Mouse (Mus musculus): Measurements from ENCODE around the gene Tmem256.
A peak's percentile ranks its signal among the peaks of the same experiment; 100 is the strongest.

Gene Tmem256

DNA sequence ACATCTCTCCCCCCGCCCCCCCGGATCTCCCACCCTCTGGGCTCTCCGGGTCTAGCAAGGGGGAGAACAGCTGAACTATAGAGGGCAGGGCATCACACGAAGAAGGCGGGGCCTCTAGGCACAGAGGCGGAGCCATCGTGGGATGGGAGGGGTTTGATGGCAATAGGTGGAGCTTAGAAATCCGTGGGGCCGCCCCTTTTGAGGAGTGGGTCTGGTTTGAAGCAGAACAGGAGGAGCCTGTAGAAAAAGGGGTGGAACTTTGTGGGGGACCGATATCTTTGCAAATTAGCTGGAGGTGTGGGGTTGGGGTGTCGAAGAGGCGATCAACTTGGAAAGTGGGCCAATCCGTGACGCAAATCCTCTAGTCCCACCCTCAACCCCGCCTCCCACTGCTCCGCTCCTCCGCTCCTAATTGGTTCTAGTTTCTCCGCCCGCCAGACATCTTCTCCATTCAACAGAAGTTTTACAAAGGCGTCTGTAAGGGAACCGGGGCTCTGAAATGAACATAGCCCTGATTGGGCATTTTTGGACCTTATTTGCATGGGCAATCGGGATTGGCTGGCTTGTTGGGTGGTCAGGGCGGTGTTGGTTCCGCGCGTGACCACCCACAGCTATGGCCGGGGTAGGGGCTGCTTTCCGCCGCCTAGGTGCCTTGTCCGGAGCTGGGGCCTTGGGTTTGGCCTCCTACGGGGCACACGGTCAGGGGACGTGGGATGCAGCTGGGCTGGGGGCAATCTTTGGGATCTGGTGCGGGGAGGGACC lies at the start of gene Tmem256:
TSS of gene Tmem256 (plus strand) at position 563 of the 762 bp plus-strand sequence.
- peak; percentile 92 for DNase-seq

DNA sequence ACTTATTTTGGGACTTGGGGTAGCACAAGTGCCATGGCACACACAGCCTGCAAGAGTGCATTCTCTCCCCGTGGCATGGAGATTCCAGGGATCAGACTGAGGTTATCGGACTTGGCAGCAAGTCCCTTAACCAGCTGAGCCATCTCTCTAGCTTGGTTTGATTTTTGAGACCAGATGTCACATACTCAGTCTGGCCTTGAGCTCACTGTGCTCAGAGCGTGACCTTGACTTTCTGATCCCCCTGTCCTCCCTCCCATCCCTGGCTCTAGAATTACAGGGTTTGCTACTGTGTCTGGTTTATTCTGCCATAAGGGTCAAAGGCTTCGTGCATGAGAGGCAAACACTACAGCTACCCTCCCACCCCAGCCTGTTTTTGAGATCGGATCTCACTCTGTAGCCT lies 48.9 kb upstream of the Tmem256 start:
- no peak for DNase-seq

DNA sequence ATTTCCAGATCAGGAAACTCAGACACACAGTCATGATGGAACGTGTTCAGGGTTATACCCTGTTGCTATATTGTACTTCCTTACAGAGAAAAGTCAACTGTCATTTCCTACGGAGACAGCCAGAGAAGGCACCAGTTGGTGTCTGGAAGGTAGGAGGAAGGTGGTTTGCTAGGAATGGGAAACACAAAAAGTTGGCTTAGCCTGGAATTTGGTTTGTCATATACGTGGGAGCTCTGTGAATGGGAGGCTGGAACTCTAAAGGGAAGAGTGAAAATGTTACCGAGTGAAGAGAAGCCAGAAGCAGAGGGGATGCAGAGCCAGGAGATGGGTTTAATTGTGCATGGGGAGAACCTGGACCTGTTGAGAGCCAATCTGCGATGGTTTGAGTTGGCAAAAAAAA lies 46.9 kb upstream of the Tmem256 start:
- DNase-seq, result no peak

DNA sequence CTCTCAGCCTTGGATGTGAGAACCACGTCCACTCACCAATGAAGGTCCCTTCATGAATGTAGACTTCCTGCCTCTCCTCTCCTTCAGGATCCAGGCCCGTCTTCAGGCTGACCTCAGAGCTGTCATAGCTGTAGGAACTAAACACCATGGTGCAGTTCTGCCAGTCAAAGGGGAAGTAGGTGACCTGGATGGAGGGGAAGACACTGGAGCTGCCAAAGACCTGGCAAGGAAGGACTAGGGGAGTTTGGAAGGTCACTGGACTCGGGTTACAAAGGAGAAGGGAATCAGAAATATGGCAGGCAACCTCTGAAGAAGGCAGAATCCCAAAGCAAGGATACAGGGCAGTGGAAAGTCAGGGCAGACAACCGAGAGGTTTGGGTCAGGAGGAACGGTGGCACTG lies 44.9 kb upstream of the Tmem256 start:
- DNase-seq, result no peak

DNA sequence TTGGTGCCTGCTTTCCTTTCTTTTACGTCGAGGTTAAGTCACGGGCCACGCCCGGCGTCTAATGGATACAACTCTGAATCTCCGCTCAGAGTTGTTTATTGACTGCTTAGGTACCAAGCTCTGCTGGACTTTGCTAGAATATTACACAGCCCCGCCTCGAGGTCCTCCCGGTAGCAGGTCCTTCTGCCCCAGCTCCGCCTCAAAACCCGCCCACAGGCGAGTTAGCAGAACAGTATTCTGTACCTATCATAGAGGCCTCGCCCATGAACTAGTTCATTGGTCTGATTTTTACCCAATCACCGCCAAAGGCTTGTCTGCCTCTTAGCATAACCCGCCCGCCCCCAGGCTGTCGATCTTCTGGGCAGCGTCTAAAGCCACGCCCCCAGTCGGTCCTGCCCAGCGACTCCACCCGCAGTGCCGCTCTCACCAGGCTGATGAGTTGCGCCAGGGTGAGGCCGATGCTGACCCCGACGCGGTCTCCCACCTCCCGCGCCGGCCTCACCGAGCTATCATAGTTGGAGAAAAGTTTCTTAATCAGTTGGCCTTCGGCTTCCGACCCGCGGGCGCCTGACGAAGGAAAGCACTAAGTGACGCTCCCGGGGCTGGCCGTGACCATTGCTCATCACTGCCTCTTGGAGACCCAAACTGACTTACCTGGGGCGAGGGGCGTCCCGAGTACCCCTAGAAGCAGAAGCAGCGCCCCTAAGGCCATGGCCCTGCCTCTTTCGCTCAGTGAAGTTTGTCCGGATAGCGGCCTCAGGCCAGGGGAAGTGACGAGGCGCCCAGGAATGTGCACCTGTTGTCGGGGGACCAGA lies 42.9 kb upstream of the Tmem256 start, which contains the start of gene Chrnb1:
TSS of gene Chrnb1 (minus strand) at position 776 of the 815 bp plus-strand sequence.
- peak; percentile 92 for DNase-seq

DNA sequence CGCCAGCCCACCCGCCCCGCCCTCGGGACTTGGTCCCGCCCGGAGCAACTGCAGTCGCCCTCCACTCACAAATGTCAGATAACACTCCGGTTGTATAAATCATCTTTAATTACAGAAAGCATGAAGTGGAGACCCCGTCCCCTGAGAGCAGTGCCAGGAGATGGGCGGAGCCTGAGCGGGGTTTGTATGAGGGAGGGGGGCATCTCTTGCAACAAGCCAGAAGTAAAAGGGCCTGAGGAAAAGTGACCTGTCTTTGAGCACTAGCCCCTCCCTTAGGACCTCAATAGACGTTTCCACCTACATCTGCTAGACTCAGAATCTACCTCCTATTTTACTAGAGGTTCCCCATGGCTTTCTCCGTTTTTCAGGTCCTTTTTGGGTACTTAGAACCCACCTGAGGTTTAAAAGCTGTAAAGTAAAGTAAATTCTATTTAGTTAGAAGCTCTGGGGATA lies 42.3 kb upstream of the Tmem256 start:
- peak; percentile 63 for DNase-seq

DNA sequence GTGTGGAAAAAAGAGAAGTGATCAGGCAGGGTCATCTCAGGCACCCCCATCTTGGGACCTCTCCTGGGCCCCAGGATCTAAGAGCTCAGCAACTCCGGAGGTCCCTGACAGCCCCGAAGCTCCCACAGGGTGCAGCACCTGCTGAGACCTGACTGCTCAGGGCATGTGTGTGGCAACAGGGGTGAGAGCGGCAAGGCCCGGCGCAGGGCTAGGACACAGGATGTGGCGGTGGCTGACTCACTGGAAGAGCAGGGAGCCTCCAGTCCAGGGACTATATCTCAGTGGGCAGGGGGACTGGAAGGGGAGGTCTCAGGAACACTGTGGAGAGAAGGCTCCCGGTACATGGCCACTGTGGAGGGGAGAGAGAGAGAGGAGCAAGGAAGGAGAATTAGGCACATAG lies 40.4 kb upstream of the Tmem256 start:
- peak; percentile 19 for DNase-seq

DNA sequence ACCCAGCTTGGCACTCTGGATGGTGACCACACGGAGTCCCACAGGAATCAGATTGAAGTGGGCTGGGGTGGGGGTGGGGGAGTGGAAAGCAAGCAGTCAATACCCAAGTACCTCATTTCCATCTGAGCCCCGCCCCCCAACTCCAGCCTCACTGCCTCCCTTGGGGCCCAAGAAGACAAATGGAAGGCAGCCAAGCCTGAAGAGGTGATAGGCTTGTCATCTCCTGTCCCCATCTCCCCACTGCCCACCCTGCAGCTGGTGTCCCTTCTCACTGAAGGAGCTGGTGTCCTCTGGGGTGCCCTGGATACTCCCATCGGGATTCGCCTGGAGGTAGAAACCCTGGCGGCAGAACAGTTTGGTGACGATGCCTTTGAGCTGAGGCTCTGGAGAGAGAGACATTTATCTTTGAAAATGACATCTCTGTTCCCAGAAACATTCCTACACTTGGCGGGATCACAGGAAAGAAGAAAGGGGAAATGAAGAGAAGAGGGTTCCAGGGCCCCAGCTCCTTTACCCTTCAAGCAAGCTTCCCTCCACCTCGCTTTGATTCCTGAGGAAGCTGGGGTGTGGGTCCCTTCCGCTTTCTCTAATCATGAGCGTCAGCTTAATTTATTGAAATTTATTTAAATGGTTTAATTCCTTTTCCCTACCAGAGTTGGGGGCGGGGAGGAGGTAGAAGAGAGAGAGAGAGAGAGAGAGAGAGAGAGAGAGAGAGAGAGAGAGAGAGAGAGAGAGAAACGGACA lies 38.7 kb upstream of the Tmem256 start:
- DNase-seq, result peak; percentile 29

DNA sequence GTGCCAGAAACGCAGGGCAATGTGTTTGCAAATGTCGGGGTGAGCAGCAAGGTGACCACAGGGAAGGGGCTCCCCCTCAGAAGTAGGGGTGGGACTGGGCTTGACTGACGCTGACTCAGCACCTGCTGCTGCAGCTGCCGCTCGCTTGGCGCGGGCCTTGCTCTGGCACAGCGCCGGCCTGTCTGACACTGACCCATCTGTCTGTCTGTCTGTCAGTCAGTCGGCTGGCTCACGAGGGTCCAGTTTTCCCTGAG lies 38.2 kb upstream of the Tmem256 start:
- peak; percentile 36 for DNase-seq

DNA sequence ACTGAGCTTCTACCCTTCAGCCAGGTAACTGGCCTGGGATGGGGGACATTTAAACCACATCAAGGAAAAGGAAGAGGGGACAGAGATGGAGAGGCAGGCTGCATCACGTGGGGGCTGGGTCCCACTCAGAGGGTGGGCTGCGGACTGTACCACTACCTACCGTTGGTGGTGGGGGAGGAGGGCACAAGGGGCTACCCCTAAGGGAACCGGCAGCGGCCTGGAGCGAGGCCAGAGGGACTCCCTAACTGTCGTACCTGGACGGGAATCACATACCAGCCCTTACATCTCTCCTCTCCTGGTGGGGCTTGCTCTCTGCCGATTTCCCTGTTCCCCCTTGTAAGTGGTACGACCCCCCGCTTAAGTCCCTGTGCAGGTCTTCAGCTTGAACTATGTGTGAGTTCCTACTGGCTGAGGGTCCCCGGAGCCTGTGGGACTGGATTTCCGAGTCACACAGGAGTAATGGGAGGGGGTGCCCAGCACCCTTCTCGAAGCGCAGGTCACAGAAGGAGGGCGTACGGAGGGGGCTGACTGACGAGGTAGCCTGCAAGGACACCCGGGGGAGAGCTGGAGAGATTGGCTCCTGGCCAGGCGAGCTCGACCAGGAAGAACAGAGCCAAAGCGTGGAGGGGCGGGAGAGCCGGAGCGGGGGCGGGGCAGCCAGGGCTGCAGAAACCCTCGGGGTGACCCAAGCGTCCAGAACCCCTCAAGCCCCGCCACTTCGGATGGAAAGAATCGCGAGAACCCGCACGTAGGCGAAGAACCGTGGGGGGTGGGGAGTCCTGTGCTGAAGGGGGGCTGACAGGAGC lies 37.7 kb upstream of the Tmem256 start:
- DNase-seq, result peak; percentile 37

DNA sequence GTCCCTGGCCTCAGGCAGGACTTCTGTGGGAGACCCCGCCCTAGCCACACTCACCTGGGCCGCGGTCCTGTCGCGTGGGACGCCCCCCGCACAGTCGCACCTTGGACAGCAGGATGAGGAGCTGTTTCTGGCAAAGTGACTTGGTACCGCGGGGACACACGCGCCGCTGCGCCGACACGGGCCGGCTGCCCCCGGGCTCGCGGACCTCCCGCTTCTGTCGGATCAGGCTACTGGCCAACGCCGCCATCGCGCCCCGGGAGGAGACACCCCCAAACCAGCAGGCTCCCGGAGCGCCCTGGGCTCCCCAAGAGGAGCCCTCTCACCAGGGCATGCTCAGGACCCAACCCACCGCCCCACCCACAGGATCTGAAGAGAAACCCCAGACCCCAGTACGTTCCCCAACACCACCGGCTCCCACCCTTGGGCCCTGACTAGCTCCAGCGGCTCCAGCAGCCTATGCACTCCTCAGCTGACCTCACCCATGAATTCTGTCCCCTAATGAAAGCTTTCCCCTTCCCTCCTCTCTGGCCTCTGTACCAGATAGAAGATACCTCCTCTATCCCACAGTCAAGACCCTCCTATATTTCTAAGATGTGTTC lies 36.8 kb upstream of the Tmem256 start, which contains the start of gene Fgf11:
TSS of gene Fgf11 (minus strand) at position 479 of the 599 bp plus-strand sequence.
- peak; percentile 37 for DNase-seq

DNA sequence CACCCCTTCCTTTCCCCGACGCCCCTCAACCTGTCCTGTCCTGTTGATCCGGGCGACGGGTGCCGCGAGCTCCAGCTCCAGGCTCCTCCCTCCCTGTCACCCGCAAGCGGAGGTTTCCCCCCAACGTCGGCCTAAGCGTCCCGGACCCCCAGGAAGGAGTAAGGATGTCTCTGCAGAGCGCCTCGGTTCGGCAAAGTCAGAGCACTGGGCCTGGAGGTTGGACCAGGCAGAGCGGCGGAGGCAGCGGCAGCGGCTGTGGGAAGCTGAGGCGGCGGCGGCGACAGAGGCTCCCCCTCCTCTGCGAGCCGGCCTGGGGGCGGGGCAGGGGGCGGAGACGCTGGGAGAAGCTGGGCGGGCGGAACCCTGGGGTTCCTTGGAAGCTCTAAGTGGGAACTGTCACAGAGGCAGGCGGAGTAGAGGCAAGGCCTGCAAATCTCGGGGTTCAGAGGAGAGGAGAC lies 35.6 kb upstream of the Tmem256 start:
- DNase-seq, result peak; percentile 88

DNA sequence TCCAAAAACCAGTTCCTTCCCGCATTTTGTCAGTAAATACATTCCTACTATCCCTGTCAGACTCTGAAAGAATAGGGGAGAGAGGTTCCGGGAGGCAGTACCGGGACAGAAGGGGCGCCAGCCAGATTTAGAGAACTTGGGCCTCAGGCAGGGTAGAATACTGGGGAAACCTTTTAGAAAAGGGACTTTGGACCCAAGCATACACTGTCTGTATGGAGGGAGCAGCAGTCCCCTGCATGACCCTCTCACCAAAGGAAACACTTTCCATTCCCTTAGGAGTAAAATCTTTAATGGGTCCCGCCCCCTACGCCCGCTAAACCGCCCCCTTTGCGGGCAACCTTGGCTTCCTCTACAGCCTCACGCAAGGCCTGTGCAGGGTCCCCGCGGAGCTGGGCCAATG lies 35.0 kb upstream of the Tmem256 start:
- DNase-seq, result no peak

DNA sequence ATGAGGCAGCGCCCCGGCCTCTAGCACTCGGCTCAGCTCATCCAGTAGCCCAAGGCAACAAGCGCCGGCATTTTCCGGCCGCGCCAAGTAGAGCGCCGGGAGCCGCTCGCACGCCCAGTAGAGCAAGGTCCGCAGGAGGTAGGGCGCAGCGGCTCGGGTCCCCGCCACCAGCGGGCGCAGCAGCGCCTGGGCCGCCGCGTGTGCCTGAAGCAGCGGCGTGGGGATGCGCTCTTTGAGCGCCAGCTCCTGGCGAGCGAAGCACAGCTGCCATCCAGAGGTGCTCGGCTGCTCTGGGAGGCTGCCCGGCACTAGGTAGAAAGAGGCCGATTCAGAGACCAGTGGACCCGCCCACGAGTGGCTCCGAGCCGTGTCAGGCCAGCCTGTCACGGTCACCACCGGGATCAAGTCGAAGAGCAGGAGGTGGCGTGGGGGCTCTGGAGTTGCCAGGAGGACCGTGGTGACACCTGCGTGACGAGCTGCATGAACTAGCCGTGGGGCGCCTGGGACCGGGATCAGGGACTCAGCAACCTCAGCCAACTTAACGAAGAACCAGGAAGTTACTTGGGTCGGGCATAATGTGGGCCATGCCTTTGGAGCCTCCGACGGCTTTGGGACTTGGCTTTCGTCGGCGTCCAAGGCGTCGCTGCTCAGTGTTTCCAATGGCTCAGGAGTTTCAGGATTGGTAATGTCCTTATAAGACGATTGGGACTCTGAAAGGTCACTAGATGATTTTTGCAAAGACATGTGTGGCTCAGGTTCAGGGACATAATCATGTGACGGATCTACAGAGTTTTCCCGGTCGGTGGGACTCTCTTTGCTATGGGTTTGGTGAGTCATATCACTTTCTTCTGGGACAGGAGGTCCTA lies 34.3 kb upstream of the Tmem256 start:
- DNase-seq, result peak; percentile 88

DNA sequence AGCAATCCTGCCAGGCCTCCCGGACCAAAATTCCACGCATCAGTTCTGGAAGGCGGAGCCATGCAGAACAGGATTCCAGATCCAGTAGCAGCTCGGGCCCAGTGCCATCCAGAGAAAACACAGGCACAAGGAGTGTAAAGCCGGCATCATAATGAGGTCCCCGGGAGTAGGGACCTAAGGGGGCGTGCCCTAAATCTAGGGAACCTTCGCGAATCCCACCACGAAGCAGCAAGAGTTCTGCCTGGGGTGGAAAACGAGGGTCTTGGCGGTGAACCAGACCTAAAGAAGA lies 33.7 kb upstream of the Tmem256 start:
- no peak for DNase-seq

DNA sequence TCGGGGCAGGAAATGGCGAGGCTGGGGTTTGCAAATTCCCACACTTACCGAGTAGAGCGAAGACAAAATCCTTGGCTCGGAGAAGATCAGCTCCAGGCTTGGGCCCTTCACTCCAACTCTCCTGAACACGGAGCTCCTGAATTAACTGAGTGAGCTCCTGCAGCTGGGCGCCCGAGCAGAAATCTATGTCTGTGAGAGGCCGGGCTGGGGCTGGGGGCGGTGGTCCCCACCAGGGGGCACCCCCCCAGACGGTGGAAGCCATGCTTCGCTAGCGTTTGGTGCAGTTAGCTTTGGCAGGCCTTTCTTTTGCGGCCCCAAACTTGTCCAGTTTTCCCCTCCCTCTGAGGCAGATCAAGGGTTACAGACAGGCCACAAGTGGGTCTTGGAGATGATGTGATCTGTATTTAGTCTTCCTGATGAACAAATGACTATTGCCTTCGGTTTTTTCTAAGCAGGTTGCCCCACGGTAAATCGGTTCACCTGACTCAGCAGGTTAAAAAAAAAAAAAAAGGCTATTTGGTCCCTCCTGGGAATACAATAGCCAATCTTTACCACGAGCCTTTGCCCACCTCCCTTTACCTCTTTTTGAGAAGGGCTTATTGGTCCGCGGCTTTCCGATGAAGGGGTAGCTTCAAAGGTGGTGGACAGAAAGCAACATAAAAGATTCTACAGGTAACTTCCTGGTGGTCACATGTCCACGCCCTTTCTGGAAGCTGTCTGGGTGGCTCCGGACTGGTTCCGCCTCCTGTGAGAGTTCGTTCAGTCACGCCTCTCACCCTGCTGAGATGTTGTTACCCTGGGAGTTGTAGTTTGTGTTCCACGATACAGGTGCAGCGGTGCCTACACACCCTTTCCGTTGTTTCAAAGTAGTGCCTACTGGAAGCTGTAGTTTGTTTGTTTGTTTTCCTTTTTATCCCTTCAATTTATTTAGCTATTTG lies 33.1 kb upstream of the Tmem256 start, which contains the start of gene Tmem102:
TSS of gene Tmem102 (minus strand) at position 653 of the 938 bp plus-strand sequence.
- DNase-seq, result peak; percentile 58

DNA sequence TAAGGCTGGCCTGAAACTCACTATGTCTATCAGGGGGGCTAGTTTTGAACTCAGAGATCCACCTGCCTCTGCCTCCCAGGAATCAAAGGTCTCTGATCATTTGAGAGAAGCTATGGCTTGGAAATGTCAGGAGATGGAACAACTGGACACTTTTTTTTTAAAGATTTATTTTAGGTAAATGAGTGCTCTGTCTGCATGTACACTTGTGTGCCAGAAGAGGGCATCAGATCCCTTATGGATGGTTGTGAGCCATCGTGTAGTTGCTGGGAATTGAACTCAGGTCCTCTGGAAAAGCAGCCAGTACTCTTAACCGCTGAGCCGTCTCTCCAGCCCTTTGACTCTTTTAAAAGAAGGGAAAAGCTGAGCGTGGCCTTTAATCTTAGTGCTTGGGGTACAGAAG lies 31.9 kb upstream of the Tmem256 start:
- DNase-seq, result no peak

DNA sequence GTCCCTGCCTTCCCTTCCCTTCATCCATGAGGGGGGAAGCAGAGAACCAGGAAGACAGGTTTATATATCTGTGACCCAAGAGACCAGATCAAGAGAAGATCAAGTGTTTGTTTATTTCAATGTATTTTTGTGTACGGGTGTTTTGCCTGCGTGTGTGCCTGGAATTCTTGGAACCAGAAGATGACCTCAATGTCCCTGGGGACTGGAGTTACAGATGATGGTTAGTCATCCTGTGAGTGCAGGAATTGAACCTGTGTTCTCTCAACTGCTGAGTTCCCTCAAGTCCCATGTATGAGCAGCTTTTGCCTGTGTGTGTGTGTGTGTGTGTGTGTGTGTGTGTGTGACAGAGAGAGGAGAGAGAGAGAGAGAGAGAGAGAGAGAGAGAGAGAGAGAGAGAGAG lies 30.7 kb upstream of the Tmem256 start:
- DNase-seq, result no peak

DNA sequence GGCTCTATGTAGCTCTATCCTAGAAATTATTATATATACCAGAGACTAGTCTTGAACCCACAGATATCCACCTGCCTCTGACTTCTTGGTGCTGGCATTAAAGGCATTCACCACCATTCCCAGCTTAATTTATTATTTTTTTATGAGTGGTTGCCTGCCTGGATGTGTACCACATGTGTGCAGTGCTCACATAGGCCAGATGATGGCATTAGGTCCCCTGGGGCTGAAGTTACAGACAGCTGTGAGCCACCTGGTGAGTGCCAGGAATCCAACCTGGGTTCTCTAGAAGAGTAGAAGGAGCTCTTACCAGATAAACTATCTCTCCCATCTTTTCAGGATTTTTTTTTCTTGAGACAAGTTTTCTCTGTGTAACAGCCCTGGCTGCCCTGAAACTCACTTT lies 28.0 kb upstream of the Tmem256 start:
- DNase-seq, result no peak

DNA sequence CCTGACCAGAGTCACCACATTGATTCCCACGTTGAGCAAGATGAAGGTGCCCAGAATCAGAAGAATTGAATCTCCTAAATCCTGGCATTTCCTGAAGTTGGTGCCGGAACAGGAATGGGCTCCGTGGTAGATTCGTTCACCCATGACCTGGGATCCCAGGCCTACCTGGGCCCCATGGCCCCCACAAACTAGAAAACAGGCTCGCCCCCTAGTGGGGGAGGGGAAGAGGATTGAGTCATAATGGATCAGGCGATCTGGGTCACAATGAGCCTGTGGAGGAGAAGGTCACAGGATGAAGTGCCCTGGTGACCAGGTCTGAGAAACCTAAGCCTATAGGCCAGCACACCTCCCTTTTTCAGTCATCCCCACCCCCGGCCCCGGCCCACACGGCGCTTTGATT lies 23.2 kb upstream of the Tmem256 start, which contains the start of gene Gm39566:
TSS of gene Gm39566 (minus strand) at position 144 of the 400 bp plus-strand sequence.
- peak; percentile 56 for DNase-seq
